Mouse (Mus musculus) natural killer cell, adult 2 months (primary cell): ENCODE data around the gene Zcchc24.

Experiments used
- DNase-seq, 2 experiments: peaks; one replicate each; pipeline ENCODE4 v3.0.0; 2022; ENCODE audit warnings: low spot score in 2 of 2

Gene Zcchc24

GRCm38 (mm10) chr14:25718471-25718870, 50.4 kb downstream of the Zcchc24 start:
- no peak for DNase-seq

GRCm38 (mm10) chr14:25717718-25718117, 51.1 kb downstream of the Zcchc24 start:
- DNase-seq = no peak

- no peak for DNase-seq
Observed at GRCm38 (mm10) chr14:25716528-25716927, 52.3 kb downstream of the Zcchc24 start.

GRCm38 (mm10) chr14:25713443-25713842, 55.4 kb downstream of the Zcchc24 start:
- no peak for DNase-seq

- no peak for DNase-seq
Observed at GRCm38 (mm10) chr14:25711602-25712001, 57.2 kb downstream of the Zcchc24 start.

- no peak for DNase-seq
Observed at GRCm38 (mm10) chr14:25711177-25711576, 57.7 kb downstream of the Zcchc24 start.

GRCm38 (mm10) chr14:25710681-25711080, 58.2 kb downstream of the Zcchc24 start:
- no peak for DNase-seq

- no peak for DNase-seq
Observed at GRCm38 (mm10) chr14:25710073-25710472, 58.8 kb downstream of the Zcchc24 start.

- no peak for DNase-seq
Observed at GRCm38 (mm10) chr14:25708917-25709316, 59.9 kb downstream of the Zcchc24 start.

GRCm38 (mm10) chr14:25708451-25708850, 60.4 kb downstream of the Zcchc24 start:
- DNase-seq = no peak

- peak in 1 of 2 experiments; percentile 35 for DNase-seq
Observed at GRCm38 (mm10) chr14:25707691-25708181, 61.1 kb downstream of the Zcchc24 start.

- DNase-seq = no peak
Observed at GRCm38 (mm10) chr14:25701986-25702385, 66.9 kb downstream of the Zcchc24 start.

GRCm38 (mm10) chr14:25696356-25696755, 72.5 kb downstream of the Zcchc24 start:
- DNase-seq = no peak

GRCm38 (mm10) chr14:25695059-25695458, 73.8 kb downstream of the Zcchc24 start:
- DNase-seq = peak; percentile 11 to 19

- DNase-seq = no peak
Observed at GRCm38 (mm10) chr14:25694569-25694897, 74.3 kb downstream of the Zcchc24 start.

GRCm38 (mm10) chr14:25693888-25694568, 74.8 kb downstream of the Zcchc24 start, which contains the start of gene Ppif:
Gene Ppif, plus strand, starts transcription at chr14:25694154.
- DNase-seq = peak; percentile 97 to 98

- no peak for DNase-seq
Observed at GRCm38 (mm10) chr14:25693271-25693887, 75.5 kb downstream of the Zcchc24 start.

- no peak for DNase-seq
Observed at GRCm38 (mm10) chr14:25686983-25687901, 81.6 kb downstream of the Zcchc24 start.

GRCm38 (mm10) chr14:25686216-25686945, 82.5 kb downstream of the Zcchc24 start:
- no peak for DNase-seq

GRCm38 (mm10) chr14:25682020-25682419, 86.8 kb downstream of the Zcchc24 start:
- no peak for DNase-seq

GRCm38 (mm10) chr14:25679625-25680024, 89.2 kb downstream of the Zcchc24 start:
- DNase-seq = no peak

GRCm38 (mm10) chr14:25667587-25667986, 101.3 kb downstream of the Zcchc24 start:
- no peak for DNase-seq
